Mouse (Mus musculus) thymus, adult 2 months (tissue): Measurements from ENCODE around the gene Celf2.

Experiments used
- CTCF ChIP-seq: fragments of 200-500 bp; IDR thresholded peaks from 2 replicates; pipeline ENCODE4 v1.5.1; 2012; ENCODE audit warnings: mild to moderate bottlenecking, control low read depth, low read length, moderate library complexity, borderline replicate concordance; ENCODE audit not compliant: control insufficient read depth, poor library complexity, insufficient read depth; ENCODE audit errors: extremely low read depth
- POLR2A ChIP-seq: fragments of 200-500 bp; IDR thresholded peaks from 2 replicates; pipeline ENCODE4 v1.6.1; 2012; ENCODE audit warnings: mild to moderate bottlenecking, low read length, control low read depth, moderate library complexity; ENCODE audit not compliant: control insufficient read depth, poor library complexity, insufficient read depth; ENCODE audit errors: extremely low read depth

DNA sequence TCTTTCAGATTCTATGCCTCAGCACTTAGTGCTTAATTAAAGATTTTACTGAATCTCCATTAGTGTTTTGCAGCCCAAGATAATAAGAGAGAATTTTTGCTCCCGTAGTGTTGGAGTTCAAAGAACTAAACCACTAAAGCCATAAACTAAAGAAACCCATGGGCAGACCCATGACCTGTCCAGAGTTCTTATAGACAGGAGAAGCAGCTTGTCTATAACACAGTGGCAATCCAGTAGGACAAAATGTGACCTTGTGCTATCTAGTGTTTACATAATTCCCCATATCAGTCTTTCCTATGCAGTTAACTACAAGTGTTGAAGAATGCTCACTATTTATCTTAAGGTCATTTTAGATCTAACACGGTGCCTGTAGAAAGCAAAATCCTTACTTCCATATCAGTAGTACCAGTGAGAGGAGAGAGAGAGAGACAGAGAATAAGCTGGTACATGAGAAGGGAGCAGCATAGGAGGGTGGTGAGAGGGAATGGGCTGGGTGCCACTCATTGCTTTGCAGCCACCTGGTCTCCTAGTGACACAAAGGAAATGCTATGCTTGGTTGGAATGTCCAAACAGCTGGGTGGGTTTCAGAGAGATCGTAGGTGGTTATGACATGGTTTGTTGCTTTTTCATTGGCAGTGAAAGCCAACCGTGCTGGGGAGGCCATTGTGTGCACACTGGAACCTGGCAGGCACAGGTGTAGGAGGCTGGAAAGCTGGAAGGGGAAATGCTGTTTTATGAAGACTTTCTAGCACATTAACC is 162.5 kb downstream of the Celf2 start:
- no peak for TF ChIP-seq CTCF
- TF ChIP-seq POLR2A = no peak
